Mouse (Mus musculus) ES-Bruce4 (cell line): ENCODE results near the gene Ndufb3. TPM values are rescaled to one million over a fixed set of nuclear protein-coding genes. Genes with fewer than 3 reads are reported as not detected.
"Not testable (repeated sequence)": the region's sequence is repeated elsewhere in the genome, so short reads cannot be mapped to it uniquely, and the experiment has no call there.

ENCODE experiments used
- H3K27ac ChIP-seq: 2 replicates; pipeline ENCODE4 v1.5.1; 2012; ENCODE audit warnings: low read length, inconsistent platforms; ENCODE audit not compliant: insufficient read depth
- H3K27me3 ChIP-seq: 2 replicates; pipeline ENCODE4 v1.6.1; 2012; ENCODE audit warnings: mild to moderate bottlenecking, low read length, inconsistent platforms; ENCODE audit not compliant: control insufficient read depth, poor library complexity, insufficient read depth, severe bottlenecking
- H3K36me3 ChIP-seq: 2 replicates; pipeline ENCODE4 v1.6.1; 2012; ENCODE audit warnings: inconsistent platforms, mild to moderate bottlenecking, low read length, moderate library complexity; ENCODE audit not compliant: control insufficient read depth, poor library complexity, insufficient read depth, severe bottlenecking
- H3K4me1 ChIP-seq: one replicate; pipeline ENCODE4 v1.8.1; 2011; ENCODE audit warnings: low read length; ENCODE audit not compliant: control insufficient read depth, insufficient read depth
- H3K4me3 ChIP-seq: 2 replicates; pipeline ENCODE4 v1.5.1; 2011; ENCODE audit warnings: low read depth, mild to moderate bottlenecking, low read length
- H3K9ac ChIP-seq: 2 replicates; pipeline ENCODE4 v1.6.1; 2012; ENCODE audit warnings: low read depth, mild to moderate bottlenecking, inconsistent platforms; ENCODE audit not compliant: poor library complexity, severe bottlenecking
- H3K9me3 ChIP-seq: replicated peaks from 2 replicates; pipeline ENCODE4 v1.6.1; 2012; ENCODE audit warnings: mild to moderate bottlenecking, low read length, inconsistent platforms; ENCODE audit not compliant: control insufficient read depth, poor library complexity, insufficient read depth, severe bottlenecking
- CTCF ChIP-seq: IDR thresholded peaks from one replicate; pipeline ENCODE4 v1.8.1; 2011; ENCODE audit warnings: low read depth, low read length
- EP300 ChIP-seq: IDR thresholded peaks from 2 replicates; pipeline ENCODE4 v1.6.1; 2011; ENCODE audit warnings: low read depth, low read length; ENCODE audit not compliant: insufficient read depth
- POLR2A ChIP-seq: IDR thresholded peaks from one replicate; pipeline ENCODE4 v1.8.1; 2011; ENCODE audit warnings: low read length; ENCODE audit not compliant: insufficient read depth
- polyA plus RNA-seq: library from polyadenylated mRNA; stranded (reverse); fragments of >200 nt; gene quantifications from 2 replicates; pipeline ENCODE4 v1.2.4, GENCODE M21; 2011; ENCODE audit warnings: low read depth; ENCODE audit not compliant: missing spikeins, insufficient read depth, insufficient read length

Ndufb3 gene
- polyA plus RNA-seq, 1 experiment: 97.9 TPM

- no peak overlapping the region for H3K9ac ChIP-seq
- TF ChIP-seq CTCF: no peak
- no peak for TF ChIP-seq POLR2A
- TF ChIP-seq EP300: no peak
- no peaks in the 10 kb centered on the region for H3K4me1 ChIP-seq
- no peak overlapping the region for H3K27ac ChIP-seq
- no peaks in the 10 kb centered on the region for H3K9me3 ChIP-seq
- no peaks in the 10 kb centered on the region for H3K36me3 ChIP-seq
- H3K4me3 ChIP-seq: no peak overlapping the region
- H3K27me3 ChIP-seq: no peaks in the 10 kb centered on the region
Observed at GRCm38 (mm10) chr1:58587491-58587890, 1.3 kb downstream of the Ndufb3 start.

GRCm38 (mm10) chr1:58602681-58603080, 16.5 kb downstream of the Ndufb3 start:
- no peaks in the 10 kb centered on the region for H3K36me3 ChIP-seq
- H3K4me3 ChIP-seq: no peak overlapping the region
- no peak overlapping the region for H3K27ac ChIP-seq
- H3K4me1 ChIP-seq: no peaks in the 10 kb centered on the region
- no peak for TF ChIP-seq POLR2A
- TF ChIP-seq EP300: no peak
- no peak for TF ChIP-seq CTCF
- no peaks in the 10 kb centered on the region for H3K27me3 ChIP-seq
- H3K9me3 ChIP-seq: 0 out of 2 replicates have a peak, but pooled peaks cover 5% of the 10 kb centered on the region
- H3K9ac ChIP-seq: no peak overlapping the region

GRCm38 (mm10) chr1:58603738-58604137, 17.6 kb downstream of the Ndufb3 start:
- no peaks in the 10 kb centered on the region for H3K4me1 ChIP-seq
- H3K9ac ChIP-seq: no peak overlapping the region
- H3K36me3 ChIP-seq: no peaks in the 10 kb centered on the region
- no peak overlapping the region for H3K27ac ChIP-seq
- H3K4me3 ChIP-seq: no peak overlapping the region
- 0 out of 2 replicates have a peak, but pooled peaks cover 5% of the 10 kb centered on the region for H3K9me3 ChIP-seq
- TF ChIP-seq CTCF: no peak
- TF ChIP-seq POLR2A: no peak
- TF ChIP-seq EP300: no peak
- H3K27me3 ChIP-seq: no peaks in the 10 kb centered on the region

GRCm38 (mm10) chr1:58609591-58609990, 23.4 kb downstream of the Ndufb3 start:
- H3K9ac ChIP-seq, H3K27me3 ChIP-seq, H3K4me1 ChIP-seq, H3K36me3 ChIP-seq, H3K4me3 ChIP-seq, H3K27ac ChIP-seq, H3K9me3 ChIP-seq: not testable (repeated sequence)

- H3K27ac ChIP-seq: no peak overlapping the region
- 0 out of 2 replicates have a peak, but pooled peaks cover 5% of the 10 kb centered on the region for H3K9me3 ChIP-seq
- no peaks in the 10 kb centered on the region for H3K27me3 ChIP-seq
- H3K4me1 ChIP-seq: no peaks in the 10 kb centered on the region
- TF ChIP-seq CTCF: no peak
- no peak for TF ChIP-seq POLR2A
- no peak for TF ChIP-seq EP300
- H3K36me3 ChIP-seq: no peaks in the 10 kb centered on the region
- no peak overlapping the region for H3K4me3 ChIP-seq
- no peak overlapping the region for H3K9ac ChIP-seq
Observed at GRCm38 (mm10) chr1:58610166-58610565, 24.0 kb downstream of the Ndufb3 start.

GRCm38 (mm10) chr1:58610611-58611010, 24.4 kb downstream of the Ndufb3 start:
- TF ChIP-seq POLR2A (no peak), EP300 (no peak), CTCF (no peak)
- Histone ChIP-seq H3K36me3 (no peaks in the 10 kb centered on the region), H3K4me1 (no peaks in the 10 kb centered on the region), H3K9me3 (0 out of 2 replicates have a peak, but pooled peaks cover 5% of the 10 kb centered on the region), H3K9ac (no peak overlapping the region), H3K4me3 (no peak overlapping the region), H3K27ac (no peak overlapping the region), H3K27me3 (no peaks in the 10 kb centered on the region)
